Mouse (Mus musculus) monocyte, adult 59 days (primary cell): ENCODE results near the gene Rps5. TPM values are rescaled to one million over a fixed set of nuclear protein-coding genes. Genes with fewer than 3 reads are reported as not detected.

Source experiments
- total RNA-seq, 2 experiments: library from RNA; stranded (reverse); gene quantifications; one replicate each; pipeline ENCODE4 v1.2.4; 2023

The Rps5 gene
- 1,000 to 10,000 TPM; 1,308 to 1,362 TPM for total RNA-seq

DNA sequence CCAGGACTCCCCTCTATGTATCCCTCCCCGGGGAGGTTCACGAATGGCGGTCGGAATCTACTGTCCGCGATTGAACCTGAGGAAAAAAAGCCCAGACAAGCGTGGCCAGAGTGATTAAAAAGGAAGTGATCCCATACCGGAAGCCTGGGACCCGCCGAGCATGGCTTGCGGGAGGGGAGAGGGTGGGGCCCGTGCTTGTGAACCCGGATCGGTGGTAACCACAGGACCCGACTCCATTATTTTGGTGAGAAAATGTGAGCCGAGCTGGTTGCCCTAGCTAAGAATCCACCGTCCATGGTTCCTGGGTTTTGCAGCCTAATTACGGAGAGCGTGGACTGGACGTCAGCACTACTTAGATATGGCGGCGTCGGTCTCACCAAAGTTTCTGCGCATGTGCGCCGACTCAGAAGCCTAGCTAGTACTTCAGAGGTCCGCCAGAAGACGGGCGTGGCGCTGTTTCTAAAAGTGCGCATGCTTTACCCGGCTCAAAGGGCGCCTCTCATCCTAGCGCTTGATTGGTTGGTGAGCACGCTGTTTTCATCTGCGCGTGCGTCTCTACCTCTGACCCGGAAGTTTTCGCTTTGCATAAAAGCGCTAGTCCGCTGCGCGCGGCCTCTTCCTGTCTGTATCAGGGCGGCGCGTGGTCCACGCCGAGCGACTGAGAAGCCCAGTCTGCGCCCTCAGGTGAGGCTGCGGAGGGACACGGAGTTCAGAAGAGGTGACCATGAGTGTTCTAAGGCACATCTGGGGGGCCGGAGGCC is at the start of gene Rps5:
Rps5 (plus strand) TSS at position 586 of the 761 bp plus-strand sequence.

GRCm38 (mm10) chr7:12880911-12881660 is 41.0 kb upstream of the Rps5 start, which contains the start of gene Zfp128:
TSS of gene Zfp128 (plus strand) at chr7:12881177.

DNA sequence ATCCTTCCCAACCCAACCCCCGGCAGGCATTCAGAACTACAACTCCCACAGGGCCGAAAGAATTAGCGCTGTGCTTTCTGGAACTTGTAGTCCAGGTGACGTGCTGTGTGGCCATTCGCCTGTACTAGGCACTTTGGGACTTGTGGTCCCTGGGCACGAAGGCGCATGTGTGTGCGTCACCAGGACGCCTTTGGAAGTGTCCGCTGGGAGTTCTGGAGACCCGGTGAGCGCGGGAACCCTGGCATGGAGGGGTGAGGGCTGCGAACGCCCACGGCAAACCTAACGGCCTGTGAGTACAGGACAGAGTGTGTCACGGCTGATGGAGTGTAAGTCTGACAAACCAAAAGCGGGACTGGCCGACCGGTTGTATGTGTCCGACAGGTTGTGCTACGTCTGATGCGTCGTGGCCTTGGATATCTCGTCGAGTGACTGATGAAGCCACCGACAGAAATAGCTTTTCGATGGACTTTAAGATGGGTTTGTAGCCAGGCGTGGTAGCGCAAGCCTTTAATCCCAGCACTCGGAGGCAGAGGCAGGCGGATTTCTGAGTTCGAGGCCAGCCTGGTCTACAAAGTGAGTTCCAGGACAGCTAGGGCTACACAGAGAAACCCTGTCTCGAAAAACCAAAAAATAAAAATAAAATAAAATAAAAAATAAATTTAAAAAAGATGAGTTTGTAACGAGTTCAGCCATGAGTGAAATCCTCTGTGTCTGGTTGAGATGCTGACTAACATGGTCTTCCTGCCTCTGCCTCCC is 24.3 kb upstream of the Rps5 start, which contains the start of gene Zscan22:
Zscan22 (plus strand) TSS at position 161 of the 756 bp plus-strand sequence.

GRCm38 (mm10) chr7:12927191-12927680 is 5.1 kb downstream of the Rps5 start, which contains the start of gene Rnf225:
TSS of gene Rnf225 (plus strand) at chr7:12927416.

GRCm38 (mm10) chr7:12965678-12966091 is 43.6 kb downstream of the Rps5 start, which contains the start of gene Zfp324:
TSS of gene Zfp324 (plus strand) at chr7:12965838.

Other genes starting within 250 kb of the Rps5 start
- not detected for gene Vmn2r55, start 237.3 kb upstream of the Rps5 start, total RNA-seq
- gene Vmn2r56, start 187.3 kb upstream of the Rps5 start, total RNA-seq, result not detected
- 1 to 10 TPM; 6.6 to 7.6 TPM for gene Zscan18, start 118.7 kb upstream of the Rps5 start, total RNA-seq
- gene Zfp329, start 103.4 kb upstream of the Rps5 start, total RNA-seq, result 1 to 10 TPM; 4.1 to 4.2 TPM
- 10 to 100 TPM; 37.8 to 42.3 TPM for gene Zfp110, start 87.5 kb upstream of the Rps5 start, total RNA-seq
- 1 to 10 TPM; 2.7 to 3.0 TPM for gene Zfp128, start 41.1 kb upstream of the Rps5 start, total RNA-seq
- 1 to 10 TPM; 5.9 to 6.2 TPM for gene Zscan22, start 24.5 kb upstream of the Rps5 start, total RNA-seq
- under 1 TPM; 0.24 to 0.58 TPM for gene Rnf225, start 5.1 kb downstream of the Rps5 start, total RNA-seq
- gene Zfp324, start 43.5 kb downstream of the Rps5 start, total RNA-seq, result 1 to 10 TPM; 3.2 to 3.3 TPM
- 1 to 10 TPM; 3.1 to 4.0 TPM for gene Zfp446, start 55.6 kb downstream of the Rps5 start, total RNA-seq
- under 1 TPM in 1 of 2 experiments, not detected in 1; 0.30 TPM for gene Slc27a5, start 75.9 kb downstream of the Rps5 start, total RNA-seq
- gene Trim28, start 76.8 kb downstream of the Rps5 start, total RNA-seq, result 100 to 1,000 TPM; 185 to 201 TPM
- gene Zbtb45, start 87.7 kb downstream of the Rps5 start, total RNA-seq, result 10 to 100 TPM; 18.4 to 19.6 TPM
- gene Chmp2a, start 112.5 kb downstream of the Rps5 start, total RNA-seq, result 100 to 1,000 TPM; 165 to 175 TPM
- gene Ube2m, start 116.0 kb downstream of the Rps5 start, total RNA-seq, result 10 to 100 TPM; 80.0 to 80.2 TPM
- gene Mzf1, start 132.5 kb downstream of the Rps5 start, total RNA-seq, result under 1 TPM; 0.76 to 0.97 TPM
- gene Vmn1r85, start 172.9 kb downstream of the Rps5 start, total RNA-seq, result not detected
- not detected for gene Vmn1r86, start 197.6 kb downstream of the Rps5 start, total RNA-seq
- gene Vmn1r87, start 217.9 kb downstream of the Rps5 start, total RNA-seq, result not detected
- gene Vmn1r88, start 237.3 kb downstream of the Rps5 start, total RNA-seq, result under 1 TPM in 1 of 2 experiments, not detected in 1; 0.09 TPM